Mouse (Mus musculus): Measurements from ENCODE around the gene Nfib. TPM values are rescaled to one million over a fixed set of nuclear protein-coding genes. Genes with fewer than 3 reads are reported as not detected.
"Not testable (repeated sequence)": the region's sequence is repeated elsewhere in the genome, so short reads cannot be mapped to it uniquely, and the experiment has no call there.

Nfib gene
- polyA plus RNA-seq, 1 experiment = 48.1 TPM

- TF ChIP-seq CTCF (IDR thresholded peaks at IDR 0.05; ENCODE audit: insufficient read depth, low read length) = no peak
- TF ChIP-seq POLR2A (IDR thresholded peaks at IDR 0.05; ENCODE audit: borderline replicate concordance, extremely low read depth, low read depth, low read length) = no peak
- no peak overlapping the region for H3K4me3 ChIP-seq (replicated peaks; ENCODE audit: extremely low read depth, low read depth, low read length)
- H3K4me1 ChIP-seq (ENCODE audit: control insufficient read depth, insufficient read depth, low read length) = no peaks in the 10 kb centered on the region; the same call in 1 of the 2 replicates
- WGBS = 33% methylated on average over 2 of the region's 2 CpGs
- DNase-seq = no peak
Measured at GRCm38 (mm10) chr4:82275996-82276395, 429.6 kb downstream of the Nfib start.

DNA sequence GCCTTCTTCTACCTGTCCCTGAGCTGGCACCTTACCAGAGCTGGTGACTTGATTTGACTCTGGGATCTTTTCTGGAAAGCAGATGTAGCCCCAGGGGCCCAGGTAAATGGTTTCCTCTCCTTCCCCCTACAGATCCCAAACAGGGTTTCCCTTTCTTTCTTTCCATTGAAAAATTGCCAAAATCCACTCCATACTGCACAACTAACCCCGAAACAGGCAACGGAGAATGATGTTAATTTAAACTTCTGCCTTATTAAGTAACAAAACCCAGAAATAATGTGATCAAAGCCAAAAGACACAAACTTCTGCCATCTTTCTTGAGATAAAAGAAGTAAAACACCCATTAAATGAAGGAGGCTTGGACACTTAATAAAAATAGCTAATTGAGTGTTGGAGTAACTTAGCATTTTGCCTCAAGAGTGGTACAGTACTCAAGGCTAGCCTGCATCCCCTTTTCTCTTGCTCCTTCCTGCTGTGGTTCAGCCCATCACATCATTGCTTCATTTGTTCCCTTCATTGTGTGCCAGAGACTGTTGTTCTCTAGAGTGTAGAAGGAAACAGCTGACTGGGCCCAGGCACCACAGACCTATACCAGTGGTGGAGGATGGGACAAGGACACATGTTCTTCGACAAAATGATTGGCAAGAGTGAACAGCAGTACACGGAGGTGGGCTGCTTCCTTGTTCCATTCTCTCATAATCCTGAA lies 432.3 kb downstream of the Nfib start:
- WGBS = 78% methylated on average over 4 of the region's 4 CpGs
- TF ChIP-seq CTCF (IDR thresholded peaks at IDR 0.05; ENCODE audit: insufficient read depth, low read length) (no peak), POLR2A (IDR thresholded peaks at IDR 0.05; ENCODE audit: borderline replicate concordance, extremely low read depth, low read depth, low read length) (no peak)
- H3K4me1 ChIP-seq (ENCODE audit: control insufficient read depth, insufficient read depth, low read length) = no peaks in the 10 kb centered on the region; the same call in 1 of the 2 replicates
- no peak overlapping the region for H3K4me3 ChIP-seq (replicated peaks; ENCODE audit: extremely low read depth, low read depth, low read length)
- no peak for DNase-seq

- H3K4me1 ChIP-seq (ENCODE audit: control insufficient read depth, insufficient read depth, low read length) = no peaks in the 10 kb centered on the region; the same call in 1 of the 2 replicates
- no peak overlapping the region for H3K4me3 ChIP-seq (replicated peaks; ENCODE audit: extremely low read depth, low read depth, low read length)
- whole genome bisulfite sequencing = 74% methylated on average over 4 of the region's 4 CpGs
- no peak for TF ChIP-seq POLR2A (IDR thresholded peaks at IDR 0.05; ENCODE audit: borderline replicate concordance, extremely low read depth, low read depth, low read length)
- TF ChIP-seq CTCF (IDR thresholded peaks at IDR 0.05; ENCODE audit: insufficient read depth, low read length) = no peak
- no peak for DNase-seq
Measured at GRCm38 (mm10) chr4:82272099-82272498, 433.5 kb downstream of the Nfib start.

DNA sequence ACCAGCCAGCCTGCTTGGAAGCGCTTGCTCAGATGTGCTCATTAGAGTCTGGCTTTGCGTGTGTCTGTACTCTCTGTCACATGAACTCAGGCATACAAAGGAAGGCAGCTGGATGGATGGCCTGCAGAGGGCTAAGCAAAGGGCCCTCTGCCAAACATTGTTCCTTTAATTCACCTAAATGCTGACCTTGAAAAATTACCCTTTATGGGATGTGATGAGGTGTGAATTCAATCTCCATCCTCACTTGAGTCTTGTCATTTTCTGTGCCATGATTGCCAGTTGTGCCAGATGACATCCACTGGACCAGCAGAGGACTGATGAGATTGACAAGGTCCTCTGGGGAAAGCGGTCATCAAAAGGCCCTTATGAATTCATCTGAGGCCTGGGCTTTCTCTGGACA lies 434.0 kb downstream of the Nfib start:
- WGBS = 67% methylated on average over 3 of the region's 3 CpGs
- no peak for DNase-seq
- TF ChIP-seq POLR2A (IDR thresholded peaks at IDR 0.05; ENCODE audit: borderline replicate concordance, extremely low read depth, low read depth, low read length) (no peak), CTCF (IDR thresholded peaks at IDR 0.05; ENCODE audit: insufficient read depth, low read length) (0 out of 2 replicates have a peak, but pooled peaks have one; percentile 2)
- Histone ChIP-seq H3K4me1 (ENCODE audit: control insufficient read depth, insufficient read depth, low read length) (no peaks in the 10 kb centered on the region; the same call in 1 of the 2 replicates), H3K4me3 (replicated peaks; ENCODE audit: extremely low read depth, low read depth, low read length) (no peak overlapping the region)

- TF ChIP-seq CTCF (IDR thresholded peaks at IDR 0.05; ENCODE audit: insufficient read depth, low read length) (no peak), POLR2A (IDR thresholded peaks at IDR 0.05; ENCODE audit: borderline replicate concordance, extremely low read depth, low read depth, low read length) (no peak)
- WGBS = 68% methylated on average over 14 of the region's 14 CpGs
- Histone ChIP-seq H3K4me1 (ENCODE audit: control insufficient read depth, insufficient read depth, low read length) (peaks cover 10% of the 10 kb centered on the region), H3K4me3 (replicated peaks; ENCODE audit: extremely low read depth, low read depth, low read length) (no peak overlapping the region)
- DNase-seq = no peak
Measured at GRCm38 (mm10) chr4:82267832-82268778, 437.4 kb downstream of the Nfib start.

DNA sequence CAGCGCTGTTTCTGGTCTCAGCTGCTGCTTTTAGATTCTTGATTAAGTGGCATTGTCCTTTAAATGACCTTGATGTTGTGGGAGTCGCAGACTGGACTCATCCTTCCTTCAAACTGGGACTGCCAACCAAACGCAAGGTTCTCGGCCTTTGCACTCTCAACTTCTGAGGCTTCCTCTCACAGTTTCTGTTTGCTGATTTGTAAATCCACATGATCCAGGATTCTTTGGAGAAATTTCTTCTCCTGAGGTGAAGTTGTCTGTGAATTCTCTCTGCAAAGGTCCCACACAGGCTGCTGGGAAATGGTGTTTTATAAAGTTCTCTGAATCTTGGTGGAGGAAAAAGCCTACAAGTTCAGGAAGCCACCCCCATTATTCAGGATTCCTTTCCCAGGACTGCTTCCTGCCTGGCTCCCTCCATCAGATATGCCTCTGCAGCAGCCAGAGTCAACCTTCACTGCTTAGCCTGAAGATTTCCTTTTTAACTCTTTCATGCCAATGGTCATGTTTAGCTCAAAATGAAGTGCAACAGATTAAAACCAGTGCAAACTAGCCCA lies 439.4 kb downstream of the Nfib start:
- TF ChIP-seq CTCF (IDR thresholded peaks at IDR 0.05; ENCODE audit: insufficient read depth, low read length) = no peak
- TF ChIP-seq POLR2A (IDR thresholded peaks at IDR 0.05; ENCODE audit: borderline replicate concordance, extremely low read depth, low read depth, low read length) = no peak

DNA sequence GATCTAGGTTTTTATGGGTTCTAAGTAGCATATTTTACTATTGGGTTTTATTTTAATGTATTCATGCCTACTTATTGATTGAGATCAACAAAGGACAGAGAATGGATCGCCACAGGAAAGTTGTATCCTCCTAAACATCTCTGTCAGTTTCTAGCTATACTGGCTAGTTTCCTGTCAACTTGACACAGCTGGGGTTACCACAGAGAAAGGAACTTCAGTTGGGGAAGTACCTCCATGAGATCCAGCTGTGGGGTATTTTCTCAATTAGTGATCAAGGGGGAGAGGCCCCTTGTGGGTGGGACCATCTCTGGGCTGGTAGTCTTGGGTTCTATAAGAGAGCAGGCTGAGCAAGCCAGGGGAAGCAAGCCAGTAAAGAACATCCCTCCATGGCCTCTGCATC lies 447.0 kb downstream of the Nfib start:
- 84% methylated on average over 1 of the region's 1 CpGs for WGBS
- not testable (repeated sequence) for H3K4me3 ChIP-seq (replicated peaks; ENCODE audit: extremely low read depth, low read depth, low read length); DNase-seq; H3K4me1 ChIP-seq (ENCODE audit: control insufficient read depth, insufficient read depth, low read length)

More for the DNA sequence above, 439.4 kb downstream of the Nfib start:
- no peak for DNase-seq
- 26% methylated on average over 4 of the region's 4 CpGs for WGBS
- Histone ChIP-seq H3K4me1 (ENCODE audit: control insufficient read depth, insufficient read depth, low read length) (peaks cover 10% of the 10 kb centered on the region), H3K4me3 (replicated peaks; ENCODE audit: extremely low read depth, low read depth, low read length) (no peak overlapping the region)

GRCm38 (mm10) chr4:82252054-82252453 lies 453.5 kb downstream of the Nfib start:
- no peak overlapping the region for H3K4me3 ChIP-seq (replicated peaks; ENCODE audit: extremely low read depth, low read depth, low read length)
- WGBS = 85% methylated on average over 8 of the region's 8 CpGs
- no peak for DNase-seq
- no peak for TF ChIP-seq POLR2A (IDR thresholded peaks at IDR 0.05; ENCODE audit: borderline replicate concordance, extremely low read depth, low read depth, low read length)
- no peak for TF ChIP-seq CTCF (IDR thresholded peaks at IDR 0.05; ENCODE audit: insufficient read depth, low read length)
- H3K4me1 ChIP-seq (ENCODE audit: control insufficient read depth, insufficient read depth, low read length) = peaks cover 7% of the 10 kb centered on the region

- DNase-seq = no peak
Measured at GRCm38 (mm10) chr4:82250355-82250659, 455.2 kb downstream of the Nfib start.

More at GRCm38 (mm10) chr4:82250355-82250659, 455.2 kb downstream of the Nfib start:
- 22% methylated on average over 5 of the region's 5 CpGs for WGBS
- peaks cover 13% of the 10 kb centered on the region for H3K4me1 ChIP-seq (ENCODE audit: control insufficient read depth, insufficient read depth, low read length)
- TF ChIP-seq POLR2A (IDR thresholded peaks at IDR 0.05; ENCODE audit: borderline replicate concordance, extremely low read depth, low read depth, low read length) (no peak), CTCF (IDR thresholded peaks at IDR 0.05; ENCODE audit: insufficient read depth, low read length) (no peak)
- no peak overlapping the region for H3K4me3 ChIP-seq (replicated peaks; ENCODE audit: extremely low read depth, low read depth, low read length)

Data from lung, adult 2 months (tissue).